Mouse (Mus musculus) cerebellum, adult 2 months (tissue): Measurements from ENCODE around the gene Arid5b.

Experiments used
- CTCF ChIP-seq: fragments of 200-500 bp; IDR thresholded peaks from 2 replicates; pipeline ENCODE4 v1.5.1; 2011; ENCODE audit warnings: low read depth, mild to moderate bottlenecking, control low read depth, low read length, moderate library complexity, borderline replicate concordance; ENCODE audit not compliant: insufficient read depth
- POLR2A ChIP-seq: fragments of 200-500 bp; IDR thresholded peaks from 2 replicates; pipeline ENCODE4 v1.6.1; 2011; ENCODE audit warnings: low read length, control low read depth, borderline replicate concordance; ENCODE audit not compliant: insufficient read depth

- TF ChIP-seq CTCF (no peak), POLR2A (no peak)
Measured at GRCm38 (mm10) chr10:68268629-68269028, 9.9 kb downstream of the Arid5b start.
